12 mouse cellular contexts compared by ENCODE assay signal in the genomic region with DNA sequence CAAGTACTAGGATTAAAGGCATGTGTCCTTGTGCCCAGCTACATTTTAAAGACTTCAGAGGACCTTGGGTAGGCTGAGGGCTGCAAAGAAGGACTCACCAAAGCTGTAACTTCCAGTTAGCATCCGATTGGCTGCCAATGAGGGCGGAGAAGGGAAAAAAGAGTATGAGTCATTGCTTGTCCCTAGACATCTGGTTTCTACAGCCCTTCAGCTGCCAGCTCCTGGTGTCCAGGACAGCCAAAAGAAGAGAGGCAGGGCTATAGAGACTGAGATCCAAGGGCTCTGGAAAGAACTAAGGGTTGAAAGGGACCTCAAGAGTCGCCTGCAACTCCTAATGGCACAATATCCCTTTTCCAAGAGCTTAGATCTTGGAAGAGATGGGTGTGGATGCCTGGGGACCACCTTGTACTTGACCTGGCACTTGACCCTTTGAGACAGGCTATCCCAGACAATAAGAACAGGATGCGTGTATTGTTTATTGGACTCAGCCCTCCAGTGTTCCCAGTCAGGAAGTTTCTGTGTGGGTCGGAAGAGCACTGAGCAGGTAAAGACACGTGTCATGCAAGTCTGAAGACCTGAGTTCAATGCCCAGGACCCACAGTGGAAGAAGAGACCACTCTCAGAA. TPM values are rescaled to one million over a fixed set of nuclear protein-coding genes. Genes with fewer than 3 reads are reported as not detected.
DNase-seq lines count a peak whose midpoint lies in the region; ATAC-seq and TF ChIP-seq lines count a peak whose summit lies in the region.
"Had no signal": no experiment of that assay in that cellular context is flagged by ENCODE, and none has a peak within 500 bp of the region (broad histone marks: within the 10 kb centered on the region; RNA-seq: fewer than 3 reads in every experiment).

No protein-coding gene starts in this region.

- no peak for TF ChIP-seq CTCF in liver, postnatal 0 days (IDR thresholded peaks at IDR 0.05; ENCODE audit: low read depth)
- no peak for TF ChIP-seq CTCF in lung, postnatal 0 days (IDR thresholded peaks at IDR 0.05)
- no peak for TF ChIP-seq CTCF in left cerebral cortex, adult 2 months (IDR thresholded peaks at IDR 0.05)

- H3K4me1 ChIP-seq in liver, postnatal 0 days (ENCODE audit: insufficient read depth): peaks cover 3% of the 10 kb centered on the region; the same call in 1 of the 2 replicates
- no peaks in the 10 kb centered on the region for H3K4me1 ChIP-seq in lung, postnatal 0 days (ENCODE audit: insufficient read depth, low read depth, low read length)
- H3K4me1 ChIP-seq: forebrain, embryonic 13.5 days had no signal

- no peak overlapping the region for H3K4me2 ChIP-seq in liver, postnatal 0 days (ENCODE audit: low read depth, low read length)
- H3K4me2 ChIP-seq in lung, postnatal 0 days (replicated peaks; ENCODE audit: low read depth, low read length): no peak overlapping the region
- H3K4me2 ChIP-seq: forebrain, embryonic 13.5 days; lung, embryonic 15.5 days had no signal

- no peak for ATAC-seq in liver, postnatal 0 days
- peak; percentile 83 for ATAC-seq in lung, postnatal 0 days
- ATAC-seq: forebrain, embryonic 13.5 days had no signal

- 87% methylated on average over 6 of the region's 6 CpGs for WGBS in liver, postnatal 0 days (ENCODE audit: insufficient replicate concordance)
- WGBS in lung, postnatal 0 days: 69% methylated on average over 6 of the region's 6 CpGs

- no peak for DNase-seq in liver, postnatal 0 days
- DNase-seq in liver (no peak), R1 (ENCODE audit: low read depth, low spot score) (peak; percentile 75)
- peak; percentile 79 to 80 for DNase-seq in gastrocnemius, adult 8-10 months (ENCODE audit: low spot score in 2 of 2)
- peak; percentile 94 for DNase-seq in lung, postnatal 0 days (ENCODE audit: low spot score)
- no peak for DNase-seq in thymus, postnatal 0 days (ENCODE audit: low spot score)
- DNase-seq in left cerebral cortex, adult 2 months (ENCODE audit: extremely low spot score in 1 of 2, low spot score in 2 of 2): no peak
- DNase-seq in embryo, embryonic 10 days (ENCODE audit: low spot score): no peak

- peak overlapping the region; percentile 22; the same call in 1 of the 2 replicates for H3K27ac ChIP-seq in liver, postnatal 0 days (ENCODE audit: low read depth)
- peak overlapping the region; percentile 62 for H3K27ac ChIP-seq in lung, postnatal 0 days (ENCODE audit: low read length)
- H3K27ac ChIP-seq in left cerebral cortex, adult 2 months: no peak overlapping the region; the same call in 1 of the 2 replicates
- H3K27ac ChIP-seq: forebrain, embryonic 13.5 days; lung, embryonic 15.5 days had no signal

- no peak overlapping the region for H3K9ac ChIP-seq in liver, postnatal 0 days (replicated peaks)
- no peak overlapping the region for H3K9ac ChIP-seq in lung, postnatal 0 days (replicated peaks; ENCODE audit: low read depth)
- H3K9ac ChIP-seq: forebrain, embryonic 13.5 days; lung, embryonic 15.5 days had no signal

- H3K9me3 ChIP-seq in liver, postnatal 0 days (ENCODE audit: low read length): no peaks in the 10 kb centered on the region
- no peaks in the 10 kb centered on the region for H3K9me3 ChIP-seq in lung, postnatal 0 days (ENCODE audit: low read length)
- H3K9me3 ChIP-seq: forebrain, embryonic 13.5 days; lung, embryonic 15.5 days had no signal

- no peak overlapping the region for H3K4me3 ChIP-seq in liver, postnatal 0 days (ENCODE audit: low read depth, low read length)
- no peak overlapping the region for H3K4me3 ChIP-seq in lung, postnatal 0 days (ENCODE audit: low read depth, low read length)
- no peak overlapping the region for H3K4me3 ChIP-seq in left cerebral cortex, adult 2 months
- H3K4me3 ChIP-seq: forebrain, embryonic 13.5 days; lung, embryonic 15.5 days had no signal

- intact Hi-C loops in left cerebral cortex, adult 2 months (cut with DNase I): no loop called here

- peaks cover 64% of the 10 kb centered on the region for H3K36me3 ChIP-seq in liver, postnatal 0 days (replicated peaks; ENCODE audit: insufficient read depth, low read length)
- peaks cover 9% of the 10 kb centered on the region; the same call in 1 of the 2 replicates for H3K36me3 ChIP-seq in lung, postnatal 0 days (ENCODE audit: insufficient read depth, low read length)

- TF ChIP-seq EP300 in liver, postnatal 0 days (IDR thresholded peaks at IDR 0.05; ENCODE audit: low read depth): peak; percentile 39; the same call in 1 of the 2 replicates
- peak; percentile 93 for TF ChIP-seq EP300 in lung, postnatal 0 days (IDR thresholded peaks at IDR 0.05)

- H3K27me3 ChIP-seq in liver, postnatal 0 days (ENCODE audit: insufficient read depth, low read length): no peaks in the 10 kb centered on the region
- H3K27me3 ChIP-seq in lung, postnatal 0 days (replicated peaks; ENCODE audit: insufficient read depth, low read length): no peaks in the 10 kb centered on the region
- H3K27me3 ChIP-seq: forebrain, embryonic 13.5 days; lung, embryonic 15.5 days had no signal

RNA-seq across cellular contexts. Expression of gene Irs3, which starts 14.7 kb away (rescaled TPM):
- 0.11 TPM in 1 of 2 replicates, not detected in the other for polyA plus RNA-seq in liver, postnatal 0 days (2015; fragmentation: Nextera tagmentation; extraction: Ambion mirVana)
- total RNA-seq in gastrocnemius, adult 8-10 months (2022): under 1 TPM; 0.19 to 0.81 (median 0.25) TPM
- 0.80 and 0.96 TPM in 2 replicates for polyA plus RNA-seq in lung, postnatal 0 days (2015; fragmentation: Nextera tagmentation; extraction: Ambion mirVana)
- 0.09 TPM in 1 of 2 replicates, not detected in the other for polyA plus RNA-seq in thymus, postnatal 0 days (2015; fragmentation: Nextera tagmentation; extraction: Ambion mirVana)
- under 1 TPM; 0.14 to 0.29 TPM for total RNA-seq in left cerebral cortex, adult 2 months (2021)
- total RNA-seq: common myeloid progenitor, adult 5-6 weeks had no signal
- polyA plus RNA-seq: forebrain, embryonic 13.5 days; stomach, embryonic 14.5 days had no signal

RNA-seq across cellular contexts. Expression of gene Sap25, which starts 19.0 kb away (rescaled TPM):
- 3.4 and 4.0 TPM in 2 replicates for polyA plus RNA-seq in liver, postnatal 0 days (2015; fragmentation: Nextera tagmentation; extraction: Ambion mirVana)
- 1 to 10 TPM in 2 of 4 experiments, under 1 TPM in 2; 0.75 to 1.8 (median 1.1) TPM for total RNA-seq in gastrocnemius, adult 8-10 months (2022)
- 12.3 and 13.2 TPM in 2 replicates for polyA plus RNA-seq in lung, postnatal 0 days (2015; fragmentation: Nextera tagmentation; extraction: Ambion mirVana)
- 30.0 and 32.9 TPM in 2 replicates for polyA plus RNA-seq in thymus, postnatal 0 days (2015; fragmentation: Nextera tagmentation; extraction: Ambion mirVana)
- 1 to 10 TPM; 4.8 to 7.2 TPM for total RNA-seq in left cerebral cortex, adult 2 months (2021)

RNA-seq across cellular contexts. Expression of gene Agfg2, which starts 24.4 kb away (rescaled TPM):
- polyA plus RNA-seq in liver, postnatal 0 days (2015; fragmentation: Nextera tagmentation; extraction: Ambion mirVana): 29.5 and 34.1 TPM in 2 replicates
- 1 to 10 TPM; 2.4 to 4.4 (median 3.3) TPM for total RNA-seq in gastrocnemius, adult 8-10 months (2022)
- 14.2 and 14.9 TPM in 2 replicates for polyA plus RNA-seq in lung, postnatal 0 days (2015; fragmentation: Nextera tagmentation; extraction: Ambion mirVana)
- polyA plus RNA-seq in thymus, postnatal 0 days (2015; fragmentation: Nextera tagmentation; extraction: Ambion mirVana): 109 and 142 TPM in 2 replicates
- 10 to 100 TPM; 43.6 to 45.5 TPM for total RNA-seq in left cerebral cortex, adult 2 months (2021)

RNA-seq across cellular contexts. Expression of gene Gm20605, which starts 31.2 kb away (rescaled TPM):
- polyA plus RNA-seq in liver, postnatal 0 days (2015; fragmentation: Nextera tagmentation; extraction: Ambion mirVana): 2.4 and 2.6 TPM in 2 replicates
- 1 to 10 TPM; 1.9 to 3.5 (median 2.5) TPM for total RNA-seq in gastrocnemius, adult 8-10 months (2022)
- polyA plus RNA-seq in lung, postnatal 0 days (2015; fragmentation: Nextera tagmentation; extraction: Ambion mirVana): 11.6 and 12.3 TPM in 2 replicates
- 16.7 and 20.8 TPM in 2 replicates for polyA plus RNA-seq in thymus, postnatal 0 days (2015; fragmentation: Nextera tagmentation; extraction: Ambion mirVana)
- total RNA-seq in left cerebral cortex, adult 2 months (2021): 10 to 100 TPM; 11.6 to 12.8 TPM

RNA-seq across cellular contexts. Expression of gene Lrch4, which starts 31.3 kb away (rescaled TPM):
- polyA plus RNA-seq in liver, postnatal 0 days (2015; fragmentation: Nextera tagmentation; extraction: Ambion mirVana): 24.1 and 24.3 TPM in 2 replicates
- total RNA-seq in gastrocnemius, adult 8-10 months (2022): 10 to 100 TPM; 12.7 to 15.7 (median 14.6) TPM
- polyA plus RNA-seq in lung, postnatal 0 days (2015; fragmentation: Nextera tagmentation; extraction: Ambion mirVana): 47.4 and 50.7 TPM in 2 replicates
- 201 and 205 TPM in 2 replicates for polyA plus RNA-seq in thymus, postnatal 0 days (2015; fragmentation: Nextera tagmentation; extraction: Ambion mirVana)
- total RNA-seq in left cerebral cortex, adult 2 months (2021): 10 to 100 TPM; 15.9 to 21.2 TPM

Comparison
In these comparisons a context has a peak if more than half of its experiments do, and no peak if none do; other contexts are left out.
1. DNase-seq: peak in R1 (single experiment), gastrocnemius, adult 8-10 months (2 of 2) and lung, postnatal 0 days (single experiment); none in liver, postnatal 0 days (single experiment), liver (single experiment), thymus, postnatal 0 days (single experiment), left cerebral cortex, adult 2 months (0 of 2) and embryo, embryonic 10 days (single experiment).